Mouse (Mus musculus) CH12.LX (cell line): ENCODE measurements around the gene Nr0b2.

Experiments used
- CTCF ChIP-seq, 2 experiments: IDR thresholded peaks in 1 of 2; conservative IDR thresholded peaks in 1 of 2; 2 replicates each; pipeline ENCODE4 v1.5.1; 2011 to 2012; ENCODE audit warnings: low read depth in 2 of 2, low read length in 2 of 2, improper control_type of control experiment in 1 of 2, inconsistent platforms in 1 of 2, mild to moderate bottlenecking in 1 of 2, moderate library complexity in 1 of 2
- E2F4 ChIP-seq: IDR thresholded peaks from 2 replicates; pipeline ENCODE4 v1.6.1; 2011; ENCODE audit warnings: low read depth, low read length, improper control_type of control experiment; ENCODE audit not compliant: insufficient replicate concordance
- GABPA ChIP-seq: IDR thresholded peaks from 2 replicates; pipeline ENCODE4 v1.6.1; 2012; ENCODE audit warnings: low read depth, low read length, improper control_type of control experiment, inconsistent platforms; ENCODE audit not compliant: insufficient replicate concordance
- HCFC1 ChIP-seq: IDR thresholded peaks from 2 replicates; pipeline ENCODE4 v1.6.1; 2012; ENCODE audit warnings: low read depth, mild to moderate bottlenecking, inconsistent platforms, low read length, improper control_type of control experiment
- MEF2A ChIP-seq: IDR thresholded peaks from 2 replicates; pipeline ENCODE4 v1.6.1; 2014; ENCODE audit warnings: low read depth, mild to moderate bottlenecking, inconsistent platforms, low read length, improper control_type of control experiment, borderline replicate concordance
- TBP ChIP-seq: conservative IDR thresholded peaks from 2 replicates; pipeline ENCODE4 v1.6.1; 2011; ENCODE audit warnings: low read depth, low read length, improper control_type of control experiment
- USF2 ChIP-seq: conservative IDR thresholded peaks from 2 replicates; pipeline ENCODE4 v1.6.1; 2011; ENCODE audit warnings: low read depth, low read length, improper control_type of control experiment
- ZMIZ1 ChIP-seq: IDR thresholded peaks from 2 replicates; pipeline ENCODE4 v1.6.1; 2012; ENCODE audit warnings: low read depth, mild to moderate bottlenecking, inconsistent platforms, low read length, improper control_type of control experiment

GRCm38 (mm10) chr4:133518601-133519368 is 34.4 kb upstream of the Nr0b2 start, which contains the start of gene Kdf1:
- no peak for TF ChIP-seq CTCF (conservative IDR thresholded peaks at IDR 0.05 in 1 of 2, IDR thresholded peaks at IDR 0.05 in 1 of 2; ENCODE audit: low read depth in 2 of 2, low read length in 2 of 2)
- TF ChIP-seq HCFC1, result no peak
- TF ChIP-seq MEF2A, result no peak
- no peak for TF ChIP-seq TBP
- no peak for TF ChIP-seq USF2
- no peak for TF ChIP-seq ZMIZ1
- TF ChIP-seq E2F4, result no peak
- no peak for TF ChIP-seq GABPA
